Mouse (Mus musculus): Measurements from ENCODE around the gene Cmip.
"Not testable (repeated sequence)": the region's sequence is repeated elsewhere in the genome, so short reads cannot be mapped to it uniquely, and the experiment has no call there.

GRCm38 (mm10) chr8:117427816-117428215 lies 171.0 kb downstream of the Cmip start:
- not testable (repeated sequence) for TF ChIP-seq GABPA (IDR thresholded peaks at IDR 0.05; ENCODE audit: low read depth, low read length); NELFE (IDR thresholded peaks at IDR 0.05; ENCODE audit: low read depth, low read length); CTCF (IDR thresholded peaks at IDR 0.05 in 2 of 3, conservative IDR thresholded peaks at IDR 0.05 in 1 of 3; ENCODE audit: control insufficient read depth in 1 of 3, insufficient read depth in 1 of 3, low read depth in 2 of 3, low read length in 3 of 3, poor library complexity in 1 of 3, severe bottlenecking in 1 of 3); UBTF (IDR thresholded peaks at IDR 0.05; ENCODE audit: borderline replicate concordance, insufficient read depth, low read depth, low read length); KAT2A (conservative IDR thresholded peaks at IDR 0.05; ENCODE audit: low read depth, low read length); POLR2A (IDR thresholded peaks at IDR 0.05; ENCODE audit: control insufficient read depth in 1 of 2, insufficient read depth in 1 of 2, low read depth in 1 of 2, low read length in 2 of 2, poor library complexity in 1 of 2); MAX (IDR thresholded peaks at IDR 0.05; ENCODE audit: low read length); TAL1 (IDR thresholded peaks at IDR 0.05; ENCODE audit: low read length); EP300 (IDR thresholded peaks at IDR 0.05; ENCODE audit: low read depth in 1 of 2, low read length in 2 of 2); MEF2A (IDR thresholded peaks at IDR 0.05; ENCODE audit: extremely low read depth, insufficient replicate concordance, low read depth, low read length, poor library complexity, severe bottlenecking); ZC3H11A (IDR thresholded peaks at IDR 0.05; ENCODE audit: low read depth, low read length)

Data from MEL (cell line).